Mouse (Mus musculus): ENCODE results near the gene Pfn4. TPM values are rescaled to one million over a fixed set of nuclear protein-coding genes. Genes with fewer than 3 reads are reported as not detected.
A peak's percentile ranks its signal among the peaks of the same experiment; 100 is the strongest.

Pfn4 gene
- polyA plus RNA-seq, 1 experiment from 2014 or later: 3.3 TPM

- WGBS: 73% methylated on average over 4 of the region's 4 CpGs
- H3K4me2 ChIP-seq (replicated peaks): no peak overlapping the region
- H3K27me3 ChIP-seq: no peaks in the 10 kb centered on the region
- H3K9me3 ChIP-seq: no peaks in the 10 kb centered on the region
- H3K4me3 ChIP-seq: no peak overlapping the region
- no peaks in the 10 kb centered on the region for H3K36me3 ChIP-seq
- no peaks in the 10 kb centered on the region for H3K4me1 ChIP-seq
- no peak for ATAC-seq (ENCODE audit: low FRiP score, low read depth)
- no peak overlapping the region for H3K9ac ChIP-seq
- H3K27ac ChIP-seq: no peak overlapping the region
Measured at GRCm38 (mm10) chr12:4811036-4811435, 42.2 kb downstream of the Pfn4 start.

- no peak for ATAC-seq (ENCODE audit: low FRiP score, low read depth)
Measured at GRCm38 (mm10) chr12:4811705-4812104, 42.9 kb downstream of the Pfn4 start.

GRCm38 (mm10) chr12:4813636-4814035 is 44.8 kb downstream of the Pfn4 start:
- Histone ChIP-seq H3K4me1 (peaks cover 11% of the 10 kb centered on the region), H3K4me2 (replicated peaks) (no peak overlapping the region), H3K4me3 (no peak overlapping the region), H3K9me3 (no peaks in the 10 kb centered on the region), H3K9ac (no peak overlapping the region), H3K36me3 (no peaks in the 10 kb centered on the region), H3K27ac (no peak overlapping the region), H3K27me3 (no peaks in the 10 kb centered on the region)
- 76% methylated on average over 4 of the region's 4 CpGs for WGBS
- ATAC-seq (ENCODE audit: low FRiP score, low read depth): no peak

More at GRCm38 (mm10) chr12:4811705-4812104, 42.9 kb downstream of the Pfn4 start:
- 70% methylated on average over 3 of the region's 3 CpGs for WGBS
- Histone ChIP-seq H3K4me3 (no peak overlapping the region), H3K27me3 (no peaks in the 10 kb centered on the region), H3K4me2 (replicated peaks) (no peak overlapping the region), H3K36me3 (no peaks in the 10 kb centered on the region), H3K27ac (no peak overlapping the region), H3K4me1 (peaks cover 3% of the 10 kb centered on the region; the same call in 1 of the 2 replicates), H3K9ac (no peak overlapping the region), H3K9me3 (no peaks in the 10 kb centered on the region)

GRCm38 (mm10) chr12:4816680-4817360 is 48.0 kb downstream of the Pfn4 start:
- 8% methylated on average over 24 of the region's 24 CpGs for WGBS
- Histone ChIP-seq H3K27me3 (no peaks in the 10 kb centered on the region), H3K4me2 (replicated peaks) (peak overlapping the region; percentile 89), H3K9me3 (no peaks in the 10 kb centered on the region), H3K4me1 (peaks cover 16% of the 10 kb centered on the region), H3K9ac (peak overlapping the region; percentile 83), H3K36me3 (peaks cover 17% of the 10 kb centered on the region), H3K27ac (peak overlapping the region; percentile 89), H3K4me3 (peak overlapping the region; percentile 89)
- ATAC-seq (ENCODE audit: low FRiP score, low read depth): peak; percentile 77

GRCm38 (mm10) chr12:4817361-4818101 is 48.7 kb downstream of the Pfn4 start, which contains the start of gene Sf3b6:
TSS of gene Sf3b6 (plus strand) at chr12:4817544.
- Histone ChIP-seq H3K9ac (peak within 1 kb of the TSS; percentile 83), H3K4me2 (replicated peaks) (peak within 1 kb of the TSS; percentile 89), H3K27me3 (no peaks in the 10 kb centered on the region), H3K27ac (peak within 1 kb of the TSS; percentile 89), H3K9me3 (no peaks in the 10 kb centered on the region), H3K4me3 (peak within 1 kb of the TSS; percentile 89), H3K36me3 (peaks cover 24% of the 10 kb centered on the region), H3K4me1 (peaks cover 16% of the 10 kb centered on the region)
- ATAC-seq (ENCODE audit: low FRiP score, low read depth): peak; percentile 97
- WGBS: under 1% methylated on average over 49 of the region's 49 CpGs

- ATAC-seq (ENCODE audit: low FRiP score, low read depth): no peak
- peaks cover 81% of the 10 kb centered on the region for H3K36me3 ChIP-seq
- no peaks in the 10 kb centered on the region for H3K27me3 ChIP-seq
- WGBS: 77% methylated on average over 3 of the region's 3 CpGs
- H3K27ac ChIP-seq: no peak overlapping the region
- no peaks in the 10 kb centered on the region for H3K4me1 ChIP-seq
- H3K4me3 ChIP-seq: no peak overlapping the region
- no peak overlapping the region for H3K4me2 ChIP-seq (replicated peaks)
- no peak overlapping the region for H3K9ac ChIP-seq
- H3K9me3 ChIP-seq: no peaks in the 10 kb centered on the region
Measured at GRCm38 (mm10) chr12:4827256-4827655, 58.4 kb downstream of the Pfn4 start.

Other genes with a start within 250 kb of the Pfn4 start
- gene Itsn2, start 176.4 kb upstream of the Pfn4 start, polyA plus RNA-seq (2015; fragmentation: Nextera tagmentation; extraction: Ambion mirVana): 33.0 and 35.8 TPM in 2 replicates
- not detected in 2 replicates for gene Gm3625, start 176.1 kb upstream of the Pfn4 start, polyA plus RNA-seq (2015; fragmentation: Nextera tagmentation; extraction: Ambion mirVana)
- gene Fam228a, start 30.6 kb upstream of the Pfn4 start, polyA plus RNA-seq (2015; fragmentation: Nextera tagmentation; extraction: Ambion mirVana): 0.59 and 0.64 TPM in 2 replicates
- 4.8 and 5.6 TPM in 2 replicates for gene Fam228b, start 245 bp downstream of the Pfn4 start, polyA plus RNA-seq (2015; fragmentation: Nextera tagmentation; extraction: Ambion mirVana)
- 220 and 232 TPM in 2 replicates for gene Sf3b6, start 48.5 kb downstream of the Pfn4 start, polyA plus RNA-seq (2015; fragmentation: Nextera tagmentation; extraction: Ambion mirVana)
- gene Fkbp1b, start 72.6 kb downstream of the Pfn4 start, polyA plus RNA-seq (2015; fragmentation: Nextera tagmentation; extraction: Ambion mirVana): 14.0 and 14.8 TPM in 2 replicates
- gene Wdcp, start 74.3 kb downstream of the Pfn4 start, polyA plus RNA-seq (2015; fragmentation: Nextera tagmentation; extraction: Ambion mirVana): 21.5 and 26.5 TPM in 2 replicates
- 1.6 and 2.3 TPM in 2 replicates for gene Mfsd2b, start 105.3 kb downstream of the Pfn4 start, polyA plus RNA-seq (2015; fragmentation: Nextera tagmentation; extraction: Ambion mirVana)
- 25.4 and 25.8 TPM in 2 replicates for gene Ubxn2a, start 138.7 kb downstream of the Pfn4 start, polyA plus RNA-seq (2015; fragmentation: Nextera tagmentation; extraction: Ambion mirVana)
- gene Atad2b, start 148.3 kb downstream of the Pfn4 start, polyA plus RNA-seq (2015; fragmentation: Nextera tagmentation; extraction: Ambion mirVana): 11.3 and 11.8 TPM in 2 replicates

Measured in limb, embryonic 13.5 days (tissue).